Mouse (Mus musculus) liver, embryonic 13.5 days (tissue): ENCODE data around the gene Fam69a. TPM values are rescaled to one million over a fixed set of nuclear protein-coding genes. Genes with fewer than 3 reads are reported as not detected.
"Not testable (repeated sequence)": the region's sequence is repeated elsewhere in the genome, so short reads cannot be mapped to it uniquely, and the experiment has no call there.

Experiments
- ATAC-seq: fragments of 200-750 bp; cut with Nextera tagmentation; 2 replicates; pipeline ENCODE4 v1.8.0; 2017; ENCODE audit warnings: low read depth, mild to moderate bottlenecking, moderate number of reproducible peaks, moderate library complexity
- DNase-seq: peaks from one replicate; pipeline ENCODE4 v3.0.0; 2022
- H3K27ac ChIP-seq: fragments of 300-500 bp; sonication (generic); 2 replicates; pipeline ENCODE4 v1.5.1; 2015; ENCODE audit warnings: moderate library complexity, mild to moderate bottlenecking, inconsistent platforms
- H3K27me3 ChIP-seq: fragments of 300-500 bp; sonication (generic); 2 replicates; pipeline ENCODE4 v1.6.1; 2015; ENCODE audit warnings: mild to moderate bottlenecking, inconsistent platforms
- H3K36me3 ChIP-seq: fragments of 300-500 bp; sonication (generic); 2 replicates; pipeline ENCODE4 v1.6.1; 2015; ENCODE audit warnings: mild to moderate bottlenecking, inconsistent platforms
- H3K4me1 ChIP-seq: fragments of 300-500 bp; sonication (generic); replicated peaks from 2 replicates; pipeline ENCODE4 v1.6.1; 2015; ENCODE audit warnings: inconsistent platforms
- H3K4me2 ChIP-seq: fragments of 300-500 bp; sonication (generic); 2 replicates; pipeline ENCODE4 v1.6.1; 2015; ENCODE audit warnings: inconsistent platforms, mild to moderate bottlenecking, moderate library complexity
- H3K4me3 ChIP-seq: fragments of 300-500 bp; sonication (generic); replicated peaks from 2 replicates; pipeline ENCODE4 v1.5.1; 2015; ENCODE audit warnings: mild to moderate bottlenecking, inconsistent platforms
- H3K9ac ChIP-seq: fragments of 300-500 bp; sonication (generic); 2 replicates; pipeline ENCODE4 v1.6.1; 2015; ENCODE audit warnings: mild to moderate bottlenecking, inconsistent platforms
- H3K9me3 ChIP-seq: fragments of 300-500 bp; sonication (generic); replicated peaks from 2 replicates; pipeline ENCODE4 v1.6.1; 2016; ENCODE audit warnings: inconsistent platforms
- WGBS: fragments of 180-500 bp; shearing (Covaris S2); methylation state at CpG from one replicate; pipeline ENCODE4 v1.1.7; 2015; ENCODE audit not compliant: insufficient replicate concordance; 5-methylcytosine and 5-hydroxymethylcytosine counted together
- polyA plus RNA-seq: library from polyadenylated mRNA; unstranded; fragments of >200 nt; fragmentation: Nextera tagmentation; extraction: Ambion mirVana; gene quantifications from 2 replicates; pipeline ENCODE4 v1.2.1, GENCODE M21; 2015

The Fam69a gene
- polyA plus RNA-seq, 1 experiment from 2014 or later = 11.3 TPM

- ATAC-seq (no peak), DNase-seq (no peak)
- peaks cover 48% of the 10 kb centered on the region for H3K4me1 ChIP-seq
- WGBS = 41% methylated on average over 1 of the region's 1 CpGs
- H3K4me3 ChIP-seq = no peak overlapping the region
- H3K9ac ChIP-seq = no peak overlapping the region
- H3K4me2 ChIP-seq = no peak overlapping the region
- H3K36me3 ChIP-seq = no peaks in the 10 kb centered on the region
- no peak overlapping the region for H3K27ac ChIP-seq
- H3K27me3 ChIP-seq = no peaks in the 10 kb centered on the region
- H3K9me3 ChIP-seq = no peaks in the 10 kb centered on the region
Measured at GRCm38 (mm10) chr5:107979901-107980300, 7.0 kb downstream of the Fam69a start.

GRCm38 (mm10) chr5:107978289-107979035 lies 8.4 kb downstream of the Fam69a start:
- no peak for ATAC-seq
- H3K27ac ChIP-seq = peak overlapping the region; percentile 30
- WGBS = 58% methylated on average over 6 of the region's 6 CpGs

DNA sequence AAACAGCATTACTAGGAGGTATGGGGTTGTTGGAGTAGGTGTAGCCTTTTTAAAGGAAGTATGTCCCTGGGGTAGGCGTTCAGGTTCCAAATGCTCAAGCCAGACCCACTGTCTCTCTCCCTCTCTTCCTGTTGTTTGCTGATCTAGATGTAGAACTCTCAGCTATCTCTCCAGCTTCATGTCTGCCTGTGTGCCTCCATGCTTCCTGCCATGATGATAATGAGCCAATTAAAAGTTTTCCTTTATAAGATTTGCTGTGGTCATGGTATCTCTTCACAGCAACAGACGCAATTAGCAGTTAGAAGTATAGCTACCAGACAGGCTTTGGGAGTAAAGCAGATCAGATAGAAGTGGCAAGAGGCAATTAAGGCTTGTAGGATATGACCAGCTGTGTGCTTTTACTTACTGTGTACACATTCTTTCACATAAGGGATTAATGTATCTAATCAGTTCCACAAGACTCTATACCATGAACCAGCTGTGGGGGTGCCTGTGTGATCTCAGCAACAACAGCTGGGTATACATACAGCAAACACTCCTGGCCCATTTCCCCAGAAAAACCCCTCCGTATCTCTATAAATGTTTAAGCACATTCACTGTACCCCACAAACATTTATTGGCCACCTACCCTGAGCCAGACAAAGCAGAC lies 9.1 kb downstream of the Fam69a start:
- ATAC-seq (peak; percentile 34), DNase-seq (no peak)
- no peaks in the 10 kb centered on the region for H3K27me3 ChIP-seq
- H3K4me1 ChIP-seq = peaks cover 44% of the 10 kb centered on the region
- no peak overlapping the region for H3K4me3 ChIP-seq
- H3K9me3 ChIP-seq = no peaks in the 10 kb centered on the region
- no peak overlapping the region for H3K4me2 ChIP-seq
- 36% methylated on average over 3 of the region's 3 CpGs for WGBS
- H3K27ac ChIP-seq = peak overlapping the region; percentile 37
- no peaks in the 10 kb centered on the region for H3K36me3 ChIP-seq
- no peak overlapping the region for H3K9ac ChIP-seq

More at GRCm38 (mm10) chr5:107978289-107979035, 8.4 kb downstream of the Fam69a start:
- Histone ChIP-seq H3K27me3 (no peaks in the 10 kb centered on the region), H3K9ac (no peak overlapping the region), H3K4me2 (no peak overlapping the region), H3K36me3 (no peaks in the 10 kb centered on the region), H3K4me1 (peaks cover 41% of the 10 kb centered on the region), H3K4me3 (no peak overlapping the region), H3K9me3 (no peaks in the 10 kb centered on the region)
- no peak for DNase-seq

- DNase-seq = no peak
- H3K27ac ChIP-seq = peak overlapping the region; percentile 82
Measured at GRCm38 (mm10) chr5:107973310-107973709, 13.6 kb downstream of the Fam69a start.

DNA sequence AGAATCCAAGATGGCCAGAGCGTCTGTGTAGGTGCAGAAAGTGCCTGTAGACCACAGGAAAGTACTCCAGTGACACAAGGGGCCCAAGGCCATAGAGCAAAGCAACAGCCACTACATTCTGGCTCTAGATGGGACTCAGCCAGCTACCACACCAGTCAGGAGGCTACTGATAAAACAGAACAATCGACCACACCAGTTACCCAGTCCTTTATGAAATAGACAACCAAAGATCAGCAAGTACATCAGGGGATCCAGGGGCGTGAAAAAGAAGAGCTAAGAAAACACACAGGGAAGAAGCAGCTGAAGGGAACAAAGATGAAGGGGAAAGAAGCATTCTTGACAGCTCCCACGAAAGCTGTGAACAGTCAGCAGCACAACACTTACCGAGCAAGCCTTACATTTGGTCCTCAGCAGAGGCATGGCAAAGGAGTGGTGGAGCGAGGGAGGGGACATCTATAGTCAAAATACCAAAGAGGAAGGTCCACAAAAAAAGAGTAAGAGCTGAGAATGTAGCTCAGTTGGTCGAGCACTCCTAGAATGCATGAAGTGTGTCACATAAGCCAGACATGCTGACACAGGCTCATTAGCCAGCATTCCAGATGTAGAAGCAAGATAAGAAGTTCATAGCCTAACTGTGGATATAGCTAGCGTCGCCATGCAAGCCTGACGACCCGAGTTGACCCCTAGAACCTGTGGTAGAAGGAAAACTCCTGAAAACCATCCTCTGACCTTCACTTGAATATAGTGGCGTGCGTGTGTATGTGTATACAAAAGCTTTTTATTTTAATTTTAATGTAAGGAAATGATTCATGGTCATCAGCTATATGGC lies 14.2 kb downstream of the Fam69a start:
- peak; percentile 88 for ATAC-seq

More at GRCm38 (mm10) chr5:107973310-107973709, 13.6 kb downstream of the Fam69a start:
- Histone ChIP-seq H3K27me3 (no peaks in the 10 kb centered on the region), H3K4me1 (peaks cover 63% of the 10 kb centered on the region), H3K4me3 (no peak overlapping the region), H3K4me2 (no peak overlapping the region), H3K9me3 (no peaks in the 10 kb centered on the region), H3K9ac (no peak overlapping the region), H3K36me3 (no peaks in the 10 kb centered on the region)
- WGBS = 67% methylated on average over 2 of the region's 2 CpGs
- ATAC-seq = 0 out of 2 replicates have a peak, but pooled peaks have one; percentile 29

GRCm38 (mm10) chr5:107971069-107971468 lies 15.8 kb downstream of the Fam69a start:
- H3K4me1 ChIP-seq = peaks cover 71% of the 10 kb centered on the region
- H3K4me3 ChIP-seq = no peak overlapping the region
- H3K4me2 ChIP-seq = no peak overlapping the region
- no peaks in the 10 kb centered on the region for H3K36me3 ChIP-seq
- no peaks in the 10 kb centered on the region for H3K27me3 ChIP-seq
- no peak for ATAC-seq
- no peak overlapping the region; the same call in 1 of the 2 replicates for H3K27ac ChIP-seq
- H3K9me3 ChIP-seq = no peaks in the 10 kb centered on the region
- no peak overlapping the region for H3K9ac ChIP-seq
- no peak for DNase-seq
- 71% methylated on average over 4 of the region's 4 CpGs for WGBS

More for the DNA sequence above, 14.2 kb downstream of the Fam69a start:
- Histone ChIP-seq H3K36me3 (no peaks in the 10 kb centered on the region), H3K4me3 (no peak overlapping the region), H3K27ac (peak overlapping the region; percentile 82), H3K27me3 (no peaks in the 10 kb centered on the region), H3K9ac (peak overlapping the region; percentile 31), H3K4me2 (peak overlapping the region; percentile 45), H3K9me3 (no peaks in the 10 kb centered on the region), H3K4me1 (peaks cover 63% of the 10 kb centered on the region)
- DNase-seq = peak; percentile 50
- WGBS = 25% methylated on average over 13 of the region's 13 CpGs

- peaks cover 84% of the 10 kb centered on the region for H3K4me1 ChIP-seq
Measured at GRCm38 (mm10) chr5:107969818-107970217, 17.1 kb downstream of the Fam69a start.

GRCm38 (mm10) chr5:107968079-107968478 lies 18.8 kb downstream of the Fam69a start:
- Histone ChIP-seq H3K4me1 (peaks cover 87% of the 10 kb centered on the region), H3K9ac (peak overlapping the region; percentile 30; the same call in 1 of the 2 replicates), H3K27me3 (no peaks in the 10 kb centered on the region), H3K36me3 (no peaks in the 10 kb centered on the region), H3K9me3 (no peaks in the 10 kb centered on the region), H3K27ac (peak overlapping the region; percentile 78), H3K4me2 (no peak overlapping the region), H3K4me3 (no peak overlapping the region)
- ATAC-seq (no peak), DNase-seq (no peak)
- 70% methylated on average over 3 of the region's 3 CpGs for WGBS

More at GRCm38 (mm10) chr5:107969818-107970217, 17.1 kb downstream of the Fam69a start:
- not testable (repeated sequence) for H3K4me3 ChIP-seq, H3K36me3 ChIP-seq, H3K27me3 ChIP-seq, H3K4me2 ChIP-seq, DNase-seq, ATAC-seq, H3K9ac ChIP-seq, H3K9me3 ChIP-seq
- 78% methylated on average over 1 of the region's 1 CpGs for WGBS
- peak overlapping the region; percentile 78 for H3K27ac ChIP-seq

DNA sequence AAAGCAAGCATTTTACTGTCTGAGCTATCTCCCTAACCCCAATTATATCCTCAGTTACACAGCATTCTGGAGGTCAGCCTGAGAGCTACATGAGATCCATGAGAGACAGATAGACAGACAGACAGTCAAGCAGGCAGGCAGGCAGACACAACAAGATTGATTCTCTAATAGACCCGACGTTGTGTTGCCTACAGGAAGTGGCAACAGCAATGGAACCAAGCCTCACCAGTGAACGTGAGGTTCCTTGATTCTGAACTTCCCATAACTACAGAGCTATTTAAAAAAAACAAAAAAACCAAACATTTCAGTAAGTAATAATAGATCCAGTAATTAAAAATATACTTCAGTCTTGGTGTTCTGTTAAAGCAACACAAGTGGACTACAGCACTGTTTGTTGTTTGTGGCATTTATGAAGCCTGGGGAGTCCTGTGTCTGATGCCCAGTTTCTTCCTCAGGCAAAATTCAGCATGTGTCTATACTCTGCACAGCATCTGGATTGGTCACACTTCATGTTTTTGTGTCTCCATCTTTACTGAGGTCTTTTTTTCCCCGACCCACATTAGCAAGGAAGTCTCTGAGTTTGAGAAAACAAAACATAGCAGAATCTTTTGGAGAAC lies 19.9 kb downstream of the Fam69a start:
- H3K9ac ChIP-seq = no peak overlapping the region
- DNase-seq (no peak), ATAC-seq (no peak)
- peak overlapping the region; percentile 30 for H3K4me2 ChIP-seq
- H3K27ac ChIP-seq = peak overlapping the region; percentile 78
- H3K27me3 ChIP-seq = no peaks in the 10 kb centered on the region
- no peaks in the 10 kb centered on the region for H3K36me3 ChIP-seq
- peaks cover 86% of the 10 kb centered on the region for H3K4me1 ChIP-seq
- WGBS = 20% methylated on average over 4 of the region's 4 CpGs
- H3K4me3 ChIP-seq = no peak overlapping the region
- no peaks in the 10 kb centered on the region for H3K9me3 ChIP-seq

DNA sequence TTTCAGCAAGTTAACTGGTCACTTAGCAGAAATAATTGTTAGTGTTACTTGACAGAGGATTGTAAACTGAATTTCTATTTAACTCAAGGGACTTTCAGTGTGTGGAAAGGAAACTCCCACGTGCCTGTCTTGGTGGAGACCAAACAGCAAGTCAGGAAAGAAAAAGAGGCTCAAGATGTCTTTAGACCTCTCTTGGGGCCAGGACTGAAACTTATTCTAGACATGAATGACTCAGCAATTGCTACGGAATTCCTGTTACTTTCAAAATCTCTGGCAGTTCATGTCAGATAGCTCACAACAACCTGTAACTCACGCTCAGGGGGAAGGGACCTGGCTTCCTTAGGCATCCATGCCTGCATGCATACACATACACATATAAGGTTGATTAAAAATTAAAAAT lies 20.7 kb downstream of the Fam69a start:
- H3K9ac ChIP-seq = peak overlapping the region; percentile 31; the same call in 1 of the 2 replicates

More for the DNA sequence above, 20.7 kb downstream of the Fam69a start:
- Histone ChIP-seq H3K27ac (peak overlapping the region; percentile 78), H3K4me2 (peak overlapping the region; percentile 30), H3K27me3 (no peaks in the 10 kb centered on the region), H3K9me3 (no peaks in the 10 kb centered on the region), H3K4me3 (no peak overlapping the region), H3K36me3 (no peaks in the 10 kb centered on the region), H3K4me1 (peaks cover 88% of the 10 kb centered on the region)
- DNase-seq (no peak), ATAC-seq (no peak)
- WGBS = 13% methylated on average over 3 of the region's 3 CpGs
